Mouse (Mus musculus) hindbrain, embryonic 11.5 days (tissue): ENCODE results near the gene Dnajc21. TPM values are rescaled to one million over a fixed set of nuclear protein-coding genes. Genes with fewer than 3 reads are reported as not detected.

Experiments used
- ATAC-seq: fragments of 200-750 bp; cut with Nextera tagmentation; 2 replicates; pipeline ENCODE4 v1.8.0; 2017; ENCODE audit warnings: mild to moderate bottlenecking, moderate TSS enrichment, moderate library complexity; ENCODE audit not compliant: low FRiP score
- DNase-seq: peaks from one replicate; pipeline ENCODE4 v3.0.0-alpha.2; 2015; ENCODE audit warnings: low spot score
- H3K27ac ChIP-seq: fragments of 300-500 bp; sonication (generic); 2 replicates; pipeline ENCODE4 v1.5.1; 2014; ENCODE audit warnings: mild to moderate bottlenecking, low read depth, low read length
- H3K27me3 ChIP-seq: fragments of 300-500 bp; sonication (generic); 2 replicates; pipeline ENCODE4 v1.6.1; 2014; ENCODE audit warnings: mild to moderate bottlenecking, low read length, moderate library complexity, mixed read lengths; ENCODE audit not compliant: control insufficient read depth, insufficient read depth
- H3K36me3 ChIP-seq: fragments of 300-500 bp; sonication (generic); 2 replicates; pipeline ENCODE4 v1.6.1; 2014; ENCODE audit warnings: mild to moderate bottlenecking, low read length, moderate library complexity, mixed read lengths; ENCODE audit not compliant: control insufficient read depth, insufficient read depth
- H3K4me1 ChIP-seq: fragments of 300-500 bp; sonication (generic); replicated peaks from 2 replicates; pipeline ENCODE4 v1.6.1; 2014; ENCODE audit warnings: low read length, mixed read lengths; ENCODE audit not compliant: control insufficient read depth, insufficient read depth
- H3K4me2 ChIP-seq: fragments of 300-500 bp; sonication (generic); replicated peaks from 2 replicates; pipeline ENCODE4 v1.6.1; 2014; ENCODE audit warnings: mild to moderate bottlenecking, low read depth, low read length
- H3K4me3 ChIP-seq: fragments of 300-500 bp; sonication (generic); 2 replicates; pipeline ENCODE4 v1.5.1; 2014; ENCODE audit warnings: low read depth, low read length
- H3K9ac ChIP-seq: fragments of 300-500 bp; sonication (generic); 2 replicates; pipeline ENCODE4 v1.6.1; 2014; ENCODE audit warnings: low read depth, low read length
- H3K9me3 ChIP-seq: fragments of 300-500 bp; sonication (generic); 2 replicates; pipeline ENCODE4 v1.6.1; 2016; ENCODE audit warnings: low read length; ENCODE audit not compliant: control insufficient read depth
- WGBS: fragments of 180-500 bp; shearing (Covaris S2); extraction: QIAGEN DNeasy Blood & Tissue Kit; methylation state at CpG from one replicate; pipeline ENCODE4 v1.1.7; 2014; 5-methylcytosine and 5-hydroxymethylcytosine counted together
- polyA plus RNA-seq: library from polyadenylated mRNA; unstranded; fragments of >200 nt; fragmentation: Nextera tagmentation; extraction: Ambion mirVana; gene quantifications from 2 replicates; pipeline ENCODE4 v1.2.1, GENCODE M21; 2014

Gene Dnajc21
- polyA plus RNA-seq, 1 experiment from 2014 or later, result 16.0 TPM

DNA sequence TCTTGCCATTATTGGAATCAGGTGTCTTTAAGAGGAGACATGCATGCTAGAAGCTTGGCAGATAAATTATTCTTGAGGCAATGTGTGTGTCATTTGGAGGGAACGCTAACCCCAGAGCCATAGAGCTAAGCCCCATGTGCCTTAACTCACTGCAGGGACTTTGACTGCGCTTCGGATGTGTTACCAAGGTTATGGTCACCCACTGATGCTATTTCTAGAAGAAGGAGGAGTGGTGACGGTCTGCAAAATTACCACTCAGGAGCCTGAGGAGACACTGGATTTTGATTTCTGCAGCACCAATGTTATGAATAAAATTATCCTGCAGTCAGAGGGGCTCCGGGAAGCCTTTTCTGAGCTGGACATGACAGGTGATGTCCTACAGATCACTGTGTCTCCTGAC is 19.8 kb upstream of the Dnajc21 start:
- Histone ChIP-seq H3K4me3 (no peak overlapping the region), H3K36me3 (no peaks in the 10 kb centered on the region), H3K4me2 (no peak overlapping the region), H3K27me3 (no peaks in the 10 kb centered on the region), H3K9ac (no peak overlapping the region), H3K27ac (no peak overlapping the region), H3K9me3 (no peaks in the 10 kb centered on the region), H3K4me1 (no peaks in the 10 kb centered on the region)
- 85% methylated on average over 5 of the region's 5 CpGs for WGBS
- no peak for ATAC-seq
- DNase-seq, result no peak

DNA sequence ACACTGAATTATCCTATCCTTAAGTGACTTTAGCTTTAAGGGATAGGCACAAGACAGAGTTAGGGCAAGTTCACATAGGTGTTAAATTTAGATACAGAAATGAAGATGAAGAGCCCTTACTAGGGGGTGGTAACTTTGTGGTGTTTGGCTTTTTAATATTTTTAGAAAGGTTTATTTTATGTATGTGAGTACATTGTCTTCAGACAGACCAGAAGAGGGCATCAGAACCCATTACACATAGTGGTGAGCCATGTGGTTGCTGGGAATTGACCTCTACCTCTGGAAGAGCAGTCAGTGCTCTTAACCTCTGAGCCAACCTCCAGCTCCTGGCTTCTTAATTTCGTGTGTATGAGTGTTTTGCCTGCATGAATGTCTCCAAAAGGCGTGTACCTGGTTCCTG is 16.9 kb upstream of the Dnajc21 start:
- DNase-seq, result no peak

DNA sequence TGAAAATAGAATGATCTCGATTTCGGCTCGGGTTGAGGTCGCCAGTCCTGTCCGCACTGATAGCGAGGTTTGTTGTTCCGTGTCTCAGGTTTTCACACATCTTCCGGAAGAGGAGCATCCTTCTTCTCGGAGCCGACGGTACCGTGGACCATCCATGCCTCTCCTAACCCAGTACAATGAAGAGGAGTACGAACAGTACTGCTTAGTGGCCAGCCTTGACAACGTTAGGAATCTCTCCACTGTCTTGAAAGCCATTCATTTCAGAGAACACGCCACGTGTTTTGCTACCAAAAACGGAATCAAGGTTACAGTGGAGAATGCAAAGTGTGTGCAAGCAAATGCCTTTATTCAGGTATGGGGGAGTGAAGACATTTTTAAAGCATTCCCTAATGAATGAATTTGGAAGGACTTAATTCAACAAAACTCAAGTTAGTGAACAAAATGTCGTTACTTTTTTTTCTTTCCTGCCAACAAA is 16.1 kb upstream of the Dnajc21 start:
- 2% methylated on average over 18 of the region's 18 CpGs for whole genome bisulfite sequencing
- Histone ChIP-seq H3K36me3 (no peaks in the 10 kb centered on the region), H3K9me3 (no peaks in the 10 kb centered on the region), H3K4me1 (no peaks in the 10 kb centered on the region), H3K27ac (no peak overlapping the region), H3K4me2 (peak overlapping the region; percentile 59), H3K9ac (peak overlapping the region; percentile 72), H3K27me3 (no peaks in the 10 kb centered on the region), H3K4me3 (peak overlapping the region; percentile 67)
- no peak for DNase-seq
- peak; percentile 73 for ATAC-seq

More for the DNA sequence above, 16.9 kb upstream of the Dnajc21 start:
- 0 out of 2 replicates have a peak overlapping the region, but pooled peaks have one; percentile 59 for H3K4me2 ChIP-seq
- peak overlapping the region; percentile 67; the same call in 1 of the 2 replicates for H3K4me3 ChIP-seq
- WGBS, result 77% methylated on average over 2 of the region's 2 CpGs
- H3K9ac ChIP-seq, result no peak overlapping the region
- no peak overlapping the region for H3K27ac ChIP-seq
- ATAC-seq, result no peak
- H3K9me3 ChIP-seq, result no peaks in the 10 kb centered on the region
- no peaks in the 10 kb centered on the region for H3K36me3 ChIP-seq
- H3K4me1 ChIP-seq, result no peaks in the 10 kb centered on the region
- H3K27me3 ChIP-seq, result no peaks in the 10 kb centered on the region

DNA sequence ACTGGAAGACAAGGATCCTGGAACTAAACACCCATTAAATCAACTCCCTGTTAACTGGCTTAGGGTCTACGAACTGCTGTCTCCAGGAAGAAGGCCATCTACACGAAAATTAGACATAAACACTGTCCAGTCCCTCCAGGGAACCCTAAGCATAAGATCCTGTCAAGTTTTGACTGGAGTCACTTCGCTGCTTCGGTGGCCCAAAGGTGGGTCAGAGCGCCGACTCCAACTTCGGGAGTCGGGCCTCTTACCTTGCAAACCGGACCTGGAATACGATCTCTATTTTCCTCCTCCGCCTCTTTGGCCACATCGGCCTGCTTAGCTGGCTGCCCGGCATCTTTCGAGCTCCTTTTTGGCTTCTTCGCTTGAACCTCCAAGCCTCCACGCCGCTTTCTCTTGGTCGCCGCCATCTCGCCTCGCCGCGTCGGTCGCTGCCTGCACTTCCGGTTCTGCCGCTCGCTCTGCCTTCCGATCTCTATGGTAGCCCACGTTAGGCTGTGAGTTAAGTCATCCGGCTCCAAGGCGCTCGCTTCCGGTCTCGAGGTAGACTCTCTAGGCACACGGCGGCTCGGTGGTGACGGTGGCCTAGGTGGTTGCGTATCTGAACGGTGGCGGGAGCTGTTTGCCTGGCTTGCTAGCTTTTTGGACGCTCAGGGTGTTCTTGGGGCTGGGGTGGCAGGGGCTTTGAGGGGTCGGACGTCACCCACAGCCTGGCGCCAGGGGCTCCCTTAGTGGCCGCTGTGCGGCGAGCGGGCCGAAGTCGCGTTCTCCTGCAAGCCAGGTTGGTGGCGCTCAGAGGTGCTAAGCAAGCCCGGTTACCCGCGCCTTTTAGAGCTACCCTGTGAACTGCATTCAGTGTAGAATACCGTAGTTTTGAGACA is 15.4 kb upstream of the Dnajc21 start, which contains the start of the genes Brix1 and Rad1:
Gene Brix1 (minus strand): TSS at position 464 of the 881 bp plus-strand sequence.
Gene Rad1 (plus strand): TSS at position 535 of the 881 bp plus-strand sequence.
- Histone ChIP-seq H3K27ac (peak within 1 kb of the TSS; percentile 12; the same call in 1 of the 2 replicates), H3K4me1 (no peaks in the 10 kb centered on the region), H3K27me3 (no peaks in the 10 kb centered on the region), H3K9ac (peak within 1 kb of the TSS; percentile 72), H3K4me2 (peak within 1 kb of the TSS; percentile 61), H3K4me3 (peak within 1 kb of the TSS; percentile 67), H3K36me3 (no peaks in the 10 kb centered on the region), H3K9me3 (no peaks in the 10 kb centered on the region)
- peak; percentile 99 for ATAC-seq
- WGBS, result under 1% methylated on average over 58 of the region's 58 CpGs
- DNase-seq, result peak; percentile 95

DNA sequence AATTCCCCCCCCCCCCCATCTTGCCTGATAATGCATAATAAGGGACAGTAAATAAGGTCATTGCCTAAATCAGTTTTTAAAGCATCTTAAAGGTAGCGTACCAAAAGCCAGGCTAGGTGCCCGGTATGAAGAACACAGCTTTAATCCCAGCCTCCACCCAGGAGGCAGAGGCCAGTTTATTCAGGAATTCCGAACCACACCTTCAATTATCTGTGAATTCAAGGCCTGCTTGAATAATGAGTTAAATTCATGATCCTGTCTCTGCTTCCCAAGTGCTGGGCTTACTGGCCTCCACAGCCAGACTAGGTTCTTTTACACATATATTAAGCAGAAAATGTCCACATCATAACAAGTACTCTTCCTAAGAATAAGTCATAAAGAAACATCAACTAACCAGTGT is 625 bp upstream of the Dnajc21 start:
- Histone ChIP-seq H3K9me3 (no peaks in the 10 kb centered on the region), H3K9ac (peak overlapping the region; percentile 86; the same call in 1 of the 2 replicates), H3K4me1 (no peaks in the 10 kb centered on the region), H3K27me3 (no peaks in the 10 kb centered on the region), H3K4me3 (peak overlapping the region; percentile 73), H3K36me3 (no peaks in the 10 kb centered on the region), H3K4me2 (peak overlapping the region; percentile 89), H3K27ac (no peak overlapping the region)
- no peak for DNase-seq
- WGBS, result 16% methylated on average over 3 of the region's 3 CpGs
- ATAC-seq, result peak; percentile 37; the same call in 1 of the 2 replicates

DNA sequence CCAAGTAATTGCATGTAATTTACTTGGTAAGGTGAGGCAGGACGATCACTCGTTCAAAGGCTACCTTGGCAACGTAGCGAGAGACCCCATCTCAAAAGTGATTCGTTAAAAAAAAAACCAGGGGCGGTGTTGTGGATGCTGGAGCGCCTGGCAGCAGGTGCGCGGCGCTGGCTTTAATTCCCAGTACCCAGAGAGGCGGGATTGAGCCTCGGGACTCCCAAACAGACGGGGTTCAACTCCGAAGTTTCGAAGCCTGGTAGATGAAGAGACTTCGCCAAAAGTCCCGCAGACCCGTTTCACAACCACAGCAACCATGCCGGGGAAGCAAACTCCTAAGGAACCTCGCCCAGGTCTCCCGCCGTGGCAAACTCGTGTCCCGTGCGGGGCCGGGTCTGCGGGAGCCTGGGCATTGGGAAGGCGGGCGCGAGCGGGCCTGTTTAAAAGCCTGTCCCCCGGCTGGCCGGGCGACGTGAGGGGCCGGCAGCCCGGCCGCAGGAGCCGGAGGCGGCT is 620 bp downstream of the Dnajc21 start:
- H3K9ac ChIP-seq, result peak overlapping the region; percentile 86
- under 1% methylated on average over 37 of the region's 40 CpGs for WGBS
- H3K4me2 ChIP-seq, result peak overlapping the region; percentile 89
- ATAC-seq, result peak; percentile 73
- H3K4me3 ChIP-seq, result peak overlapping the region; percentile 73
- H3K9me3 ChIP-seq, result no peaks in the 10 kb centered on the region
- H3K4me1 ChIP-seq, result no peaks in the 10 kb centered on the region
- no peaks in the 10 kb centered on the region for H3K36me3 ChIP-seq
- H3K27ac ChIP-seq, result peak overlapping the region; percentile 81
- no peaks in the 10 kb centered on the region for H3K27me3 ChIP-seq
- peak; percentile 62 for DNase-seq

DNA sequence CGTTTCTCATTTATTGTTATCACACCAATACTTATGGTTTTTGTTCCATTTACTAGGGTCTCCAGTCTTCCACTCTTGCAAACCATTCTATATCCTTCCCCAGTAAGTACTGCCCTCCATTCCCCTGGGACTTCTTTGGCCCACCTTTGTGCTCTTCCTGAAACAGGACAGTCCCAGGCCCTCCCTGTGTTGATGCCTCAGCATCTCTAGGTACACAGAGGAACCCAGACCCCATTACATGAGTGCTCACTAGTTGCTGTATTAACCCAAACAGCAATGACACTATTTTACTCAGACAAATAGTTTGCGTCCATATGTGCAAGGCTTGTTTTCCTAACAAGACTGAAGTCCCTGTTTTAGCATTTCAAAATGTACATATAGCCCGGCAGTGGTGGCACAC is 1.6 kb downstream of the Dnajc21 start:
- Histone ChIP-seq H3K4me1 (no peaks in the 10 kb centered on the region), H3K36me3 (no peaks in the 10 kb centered on the region), H3K4me3 (no peak overlapping the region), H3K9me3 (no peaks in the 10 kb centered on the region), H3K4me2 (no peak overlapping the region), H3K27ac (no peak overlapping the region), H3K9ac (no peak overlapping the region), H3K27me3 (no peaks in the 10 kb centered on the region)
- ATAC-seq (no peak), DNase-seq (no peak)
- WGBS, result 96% methylated on average over 3 of the region's 3 CpGs

DNA sequence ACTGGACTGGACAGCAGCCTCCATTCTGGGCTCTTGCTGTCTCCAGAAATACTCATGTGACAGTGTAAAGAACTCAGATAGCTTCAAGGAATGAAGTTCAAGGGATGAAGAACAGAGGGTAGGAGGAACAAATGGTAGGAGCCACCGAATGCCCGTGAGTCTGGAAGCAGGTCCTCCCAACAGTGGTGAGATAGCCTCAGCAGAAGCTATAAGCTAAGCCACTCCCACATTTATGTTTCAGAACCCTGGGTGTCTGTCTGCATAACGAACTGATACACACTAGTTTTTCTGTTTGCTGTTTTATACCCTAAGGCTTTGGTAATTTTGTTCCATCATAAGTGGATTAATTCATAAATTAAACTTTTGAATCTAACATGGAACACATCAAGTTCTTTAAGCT is 5.6 kb downstream of the Dnajc21 start:
- H3K27ac ChIP-seq, result no peak overlapping the region
- no peak overlapping the region for H3K9ac ChIP-seq
- no peak overlapping the region for H3K4me3 ChIP-seq
- ATAC-seq (no peak), DNase-seq (no peak)
- 0 out of 2 replicates have a peak, but pooled peaks cover 4% of the 10 kb centered on the region for H3K36me3 ChIP-seq
- H3K4me1 ChIP-seq, result no peaks in the 10 kb centered on the region
- H3K4me2 ChIP-seq, result no peak overlapping the region
- no peaks in the 10 kb centered on the region for H3K9me3 ChIP-seq
- no peaks in the 10 kb centered on the region for H3K27me3 ChIP-seq
- 92% methylated on average over 3 of the region's 3 CpGs for WGBS
